Mouse (Mus musculus) hematopoietic stem cell, adult 5-6 weeks (primary cell): ENCODE measurements at regions not wholly inside any gene's neighbourhood (a gene's known extent, or its start where the extent isn't known, plus 50 kb on each side); places are given as distances from the start of the nearest gene placed in this dataset.

Source experiments
- ATAC-seq, 2 experiments: fragments of 125-278 bp in 1 of 2; replicated peaks in 1 of 2; 2 replicates each; pipeline ENCODE4 v1.8.0; 2016 to 2017; ENCODE audit warnings: inconsistent platforms in 2 of 2, mild to moderate bottlenecking in 2 of 2, moderate number of reproducible peaks in 2 of 2, low read depth in 1 of 2, moderate TSS enrichment in 1 of 2; ENCODE audit not compliant: low FRiP score in 2 of 2, poor library complexity in 2 of 2, severe bottlenecking in 2 of 2, insufficient read depth in 1 of 2, low TSS enrichment in 1 of 2

- no peak for ATAC-seq
These were observed 222.6 kb upstream of the Shh start for GRCm38 (mm10) chr5:28689651-28690050.

- ATAC-seq: no peak
These were observed 222.1 kb upstream of the Shh start for GRCm38 (mm10) chr5:28689136-28689535.

GRCm38 (mm10) chr5:28682821-28683220 is 215.8 kb upstream of the Shh start:
- no peak for ATAC-seq

- ATAC-seq: no peak
These were observed 213.3 kb upstream of the Shh start for GRCm38 (mm10) chr5:28680311-28680710.

GRCm38 (mm10) chr5:28679761-28680160 is 212.7 kb upstream of the Shh start:
- ATAC-seq: no peak

- ATAC-seq: no peak
These were observed 163.1 kb upstream of the Shh start for GRCm38 (mm10) chr5:28630186-28630585.

- ATAC-seq: no peak
These were observed 144.8 kb upstream of the Shh start for GRCm38 (mm10) chr5:28611885-28612284.

GRCm38 (mm10) chr5:28596537-28597314 is 129.7 kb upstream of the Shh start:
- no peak for ATAC-seq

- ATAC-seq: no peak
These were observed 104.4 kb upstream of the Shh start for GRCm38 (mm10) chr5:28571347-28571998.

GRCm38 (mm10) chr5:28568417-28568816 is 101.4 kb upstream of the Shh start:
- no peak for ATAC-seq

- ATAC-seq: no peak
These were observed 100.4 kb upstream of the Shh start for GRCm38 (mm10) chr5:28567341-28567905.

- no peak for ATAC-seq
These were observed 96.3 kb upstream of the Shh start for GRCm38 (mm10) chr5:28563401-28563800.

GRCm38 (mm10) chr5:28562917-28563316 is 95.9 kb upstream of the Shh start:
- no peak for ATAC-seq

- ATAC-seq: no peak
These were observed 86.5 kb upstream of the Shh start for GRCm38 (mm10) chr5:28553543-28553942.

GRCm38 (mm10) chr5:28530202-28530855 is 63.3 kb upstream of the Shh start:
- ATAC-seq: no peak

- ATAC-seq: no peak
These were observed 59.4 kb upstream of the Shh start for GRCm38 (mm10) chr5:28526435-28526834.

- ATAC-seq: no peak
These were observed 54.0 kb upstream of the Shh start for GRCm38 (mm10) chr5:28520800-28521707.
